8 mouse cellular contexts compared by ENCODE assay signal in the genomic region with DNA sequence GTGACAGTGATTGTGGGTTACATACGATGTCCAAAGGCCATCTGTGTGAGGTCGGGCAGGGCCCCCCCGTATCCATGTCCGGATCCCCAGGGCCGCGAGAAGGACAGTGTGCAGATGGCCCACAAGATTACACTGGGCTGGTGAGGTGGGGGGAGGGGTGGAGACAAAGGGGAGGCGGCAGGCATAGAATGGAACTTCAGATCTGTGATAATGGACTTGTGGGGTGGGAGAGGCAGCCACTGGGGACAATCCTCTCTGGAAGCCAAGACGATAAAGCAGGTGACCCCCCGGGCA.
DNase-seq lines count a peak whose midpoint lies in the region; ATAC-seq and TF ChIP-seq lines count a peak whose summit lies in the region.

No protein-coding gene starts in this region.

- no peaks in the 10 kb centered on the region for H3K36me3 ChIP-seq in ES-Bruce4 (ENCODE audit: control insufficient read depth, insufficient read depth, low read length, poor library complexity, severe bottlenecking)
- no peaks in the 10 kb centered on the region for H3K36me3 ChIP-seq in forebrain, embryonic 13.5 days (ENCODE audit: poor library complexity, severe bottlenecking)
- H3K36me3 ChIP-seq in liver, embryonic 15.5 days (replicated peaks) = no peaks in the 10 kb centered on the region
- H3K36me3 ChIP-seq in stomach, postnatal 0 days (ENCODE audit: control insufficient read depth, insufficient read depth, low read length) = no peaks in the 10 kb centered on the region

- peak overlapping the region; percentile 43 for H3K4me3 ChIP-seq in ES-Bruce4 (ENCODE audit: low read depth, low read length)
- H3K4me3 ChIP-seq in forebrain, embryonic 13.5 days = no peak overlapping the region
- H3K4me3 ChIP-seq in liver, embryonic 15.5 days (replicated peaks) = peak overlapping the region; percentile 29
- H3K4me3 ChIP-seq in stomach, postnatal 0 days (ENCODE audit: low read depth, low read length) = no peak overlapping the region

- H3K4me1 ChIP-seq in ES-Bruce4 (ENCODE audit: control insufficient read depth, insufficient read depth, low read length) = peaks cover 30% of the 10 kb centered on the region
- H3K4me1 ChIP-seq in forebrain, embryonic 13.5 days = peaks cover 64% of the 10 kb centered on the region
- H3K4me1 ChIP-seq in liver, embryonic 15.5 days (replicated peaks) = peaks cover 52% of the 10 kb centered on the region
- peaks cover 6% of the 10 kb centered on the region; the same call in 1 of the 2 replicates for H3K4me1 ChIP-seq in stomach, postnatal 0 days (replicated peaks; ENCODE audit: control insufficient read depth, insufficient read depth)

- no peak for TF ChIP-seq CTCF in ES-Bruce4 (IDR thresholded peaks at IDR 0.05; ENCODE audit: low read depth, low read length)
- no peak for TF ChIP-seq CTCF in stomach, postnatal 0 days (IDR thresholded peaks at IDR 0.05; ENCODE audit: low read depth)

- H3K9ac ChIP-seq in ES-Bruce4 (ENCODE audit: low read depth, poor library complexity, severe bottlenecking) = peak overlapping the region; percentile 63
- peak overlapping the region; percentile 45 for H3K9ac ChIP-seq in forebrain, embryonic 13.5 days
- no peak overlapping the region for H3K9ac ChIP-seq in liver, embryonic 15.5 days
- H3K9ac ChIP-seq in stomach, postnatal 0 days (ENCODE audit: low read length) = no peak overlapping the region

- 1% methylated on average over 9 of the region's 9 CpGs for whole genome bisulfite sequencing in forebrain, embryonic 13.5 days
- under 1% methylated on average over 9 of the region's 9 CpGs for WGBS in liver, embryonic 15.5 days (ENCODE audit: insufficient replicate concordance)
- 12% methylated on average over 9 of the region's 9 CpGs for WGBS in stomach, postnatal 0 days

- TF ChIP-seq POLR2A in ES-Bruce4 (IDR thresholded peaks at IDR 0.05; ENCODE audit: insufficient read depth, low read length) = no peak

- peak; percentile 54 for ATAC-seq in forebrain, embryonic 13.5 days
- peak; percentile 32; the same call in 1 of the 2 replicates for ATAC-seq in liver, embryonic 15.5 days (ENCODE audit: insufficient read depth)
- ATAC-seq in stomach, postnatal 0 days (ENCODE audit: low FRiP score, low TSS enrichment) = peak; percentile 25; the same call in 1 of the 2 replicates

- H3K4me2 ChIP-seq in forebrain, embryonic 13.5 days = peak overlapping the region; percentile 44
- H3K4me2 ChIP-seq in liver, embryonic 15.5 days = peak overlapping the region; percentile 62
- H3K4me2 ChIP-seq in stomach, postnatal 0 days (replicated peaks; ENCODE audit: low read depth) = peak overlapping the region; percentile 47

- peak; percentile 40 for DNase-seq in adrenal gland, postnatal 10 days
- no peak for DNase-seq in adrenal gland, adult 18-20 months (ENCODE audit: low spot score in 2 of 2)
- DNase-seq in stomach, postnatal 0 days (ENCODE audit: low spot score) = peak; percentile 28
- DNase-seq in left cerebral cortex, adult 8-10 months (ENCODE audit: low spot score in 2 of 2) = no peak
- DNase-seq in adrenal gland, postnatal 25 days = no peak

- peak overlapping the region; percentile 96 for H3K27ac ChIP-seq in ES-Bruce4 (ENCODE audit: insufficient read depth, low read length)
- peak overlapping the region; percentile 97 for H3K27ac ChIP-seq in forebrain, embryonic 13.5 days
- H3K27ac ChIP-seq in liver, embryonic 15.5 days (replicated peaks) = no peak overlapping the region; the same call in 1 of the 2 replicates
- peak overlapping the region; percentile 65; the same call in 1 of the 2 replicates for H3K27ac ChIP-seq in stomach, postnatal 0 days (replicated peaks)

- H3K9me3 ChIP-seq in ES-Bruce4 (replicated peaks; ENCODE audit: control insufficient read depth, insufficient read depth, low read length, poor library complexity, severe bottlenecking) = 0 out of 2 replicates have a peak, but pooled peaks cover 5% of the 10 kb centered on the region
- no peaks in the 10 kb centered on the region for H3K9me3 ChIP-seq in forebrain, embryonic 13.5 days (replicated peaks)
- H3K9me3 ChIP-seq in liver, embryonic 15.5 days (replicated peaks) = no peaks in the 10 kb centered on the region
- H3K9me3 ChIP-seq in stomach, postnatal 0 days (ENCODE audit: control insufficient read depth, low read length) = no peaks in the 10 kb centered on the region

- H3K27me3 ChIP-seq in ES-Bruce4 (ENCODE audit: control insufficient read depth, insufficient read depth, low read length, poor library complexity, severe bottlenecking) = no peaks in the 10 kb centered on the region
- peaks cover 6% of the 10 kb centered on the region for H3K27me3 ChIP-seq in forebrain, embryonic 13.5 days
- 0 out of 2 replicates have a peak, but pooled peaks cover 9% of the 10 kb centered on the region for H3K27me3 ChIP-seq in liver, embryonic 15.5 days
- no peaks in the 10 kb centered on the region for H3K27me3 ChIP-seq in stomach, postnatal 0 days (ENCODE audit: control insufficient read depth, insufficient read depth, low read length)

- TF ChIP-seq EP300 in ES-Bruce4 (IDR thresholded peaks at IDR 0.05; ENCODE audit: insufficient read depth, low read depth, low read length) = peak; percentile 93
- TF ChIP-seq EP300 in stomach, postnatal 0 days (optimal IDR thresholded peaks at IDR 0.05) = no peak

Comparison
In these comparisons a context has a peak if more than half of its experiments do, and no peak if none do; other contexts are left out.
1. DNase-seq: peak in adrenal gland, postnatal 10 days (single experiment) and stomach, postnatal 0 days (single experiment); none in adrenal gland, adult 18-20 months (0 of 2), left cerebral cortex, adult 8-10 months (0 of 2) and adrenal gland, postnatal 25 days (single experiment).
2. H3K4me3 ChIP-seq: peak in ES-Bruce4 (single experiment) and liver, embryonic 15.5 days (single experiment); none in forebrain, embryonic 13.5 days (single experiment) and stomach, postnatal 0 days (single experiment).
3. H3K9ac ChIP-seq: peak in ES-Bruce4 (single experiment) and forebrain, embryonic 13.5 days (single experiment); none in liver, embryonic 15.5 days (single experiment) and stomach, postnatal 0 days (single experiment).
4. Peak in every context shown above with its lines, with median percentiles within 50 percentile points of each other: ATAC-seq and H3K4me2 ChIP-seq.